Mouse (Mus musculus): Measurements from ENCODE around the gene Sidt1. TPM values are rescaled to one million over a fixed set of nuclear protein-coding genes. Genes with fewer than 3 reads are reported as not detected.

The Sidt1 gene
- polyA plus RNA-seq, 1 experiment from 2014 or later = 20.4 TPM

DNA sequence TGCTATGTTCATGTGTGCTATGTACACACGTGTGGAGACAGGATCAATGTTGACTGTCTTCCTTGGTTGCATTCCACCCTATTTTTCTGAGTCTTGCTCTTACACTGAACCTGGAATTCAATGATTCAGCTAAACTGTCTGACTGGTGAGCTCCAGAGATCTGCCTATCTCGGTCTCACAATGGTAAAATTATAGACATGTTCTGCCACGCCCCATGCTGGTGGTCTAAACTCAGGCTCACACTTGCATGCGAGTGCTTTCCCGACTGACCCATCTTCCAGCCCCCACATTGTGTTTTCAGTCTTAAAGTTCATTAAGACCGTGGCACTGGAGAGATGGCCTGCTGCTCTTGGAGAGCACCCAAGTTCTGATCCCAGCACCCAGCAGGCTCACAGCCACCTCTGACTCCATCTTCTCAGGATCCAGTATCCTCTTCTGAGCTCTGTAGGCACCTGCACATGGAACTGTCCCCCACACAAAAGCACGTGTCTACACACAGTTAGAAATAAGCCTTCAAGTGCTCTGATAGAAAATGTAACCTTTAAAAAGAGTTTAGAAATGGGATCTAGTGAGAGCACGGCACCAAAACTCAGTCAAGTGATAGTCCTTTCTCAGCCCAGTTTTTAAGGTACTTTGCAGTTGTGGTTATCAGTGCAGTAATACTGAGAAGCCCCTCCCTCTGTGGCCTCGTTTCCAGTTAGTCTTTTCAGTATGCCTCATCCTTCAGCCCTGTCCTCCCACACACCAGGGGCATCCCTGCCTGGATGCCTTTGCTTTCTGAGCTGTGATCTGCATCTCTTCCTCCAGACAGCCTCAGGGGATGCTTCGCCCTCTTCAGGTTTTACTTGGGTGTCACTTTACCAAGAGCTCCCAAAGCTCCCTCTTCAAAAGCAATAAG, 122.6 kb downstream of the Sidt1 start:
- Histone ChIP-seq H3K4me3 (ENCODE audit: low read length) (no peak overlapping the region), H3K27ac (ENCODE audit: low read depth, low read length) (no peak overlapping the region), H3K9me3 (ENCODE audit: control insufficient read depth, low read length) (no peaks in the 10 kb centered on the region), H3K27me3 (replicated peaks; ENCODE audit: control insufficient read depth, insufficient read depth, low read length) (no peaks in the 10 kb centered on the region), H3K9ac (ENCODE audit: low read depth, low read length) (no peak overlapping the region), H3K4me1 (ENCODE audit: control insufficient read depth, insufficient read depth, low read depth, low read length) (no peaks in the 10 kb centered on the region), H3K4me2 (ENCODE audit: low read length) (no peak overlapping the region), H3K36me3 (ENCODE audit: control insufficient read depth, insufficient read depth, low read length) (peaks cover 12% of the 10 kb centered on the region; the same call in 1 of the 2 replicates)
- 79% methylated on average over 10 of the region's 10 CpGs for WGBS
- no peak for ATAC-seq

DNA sequence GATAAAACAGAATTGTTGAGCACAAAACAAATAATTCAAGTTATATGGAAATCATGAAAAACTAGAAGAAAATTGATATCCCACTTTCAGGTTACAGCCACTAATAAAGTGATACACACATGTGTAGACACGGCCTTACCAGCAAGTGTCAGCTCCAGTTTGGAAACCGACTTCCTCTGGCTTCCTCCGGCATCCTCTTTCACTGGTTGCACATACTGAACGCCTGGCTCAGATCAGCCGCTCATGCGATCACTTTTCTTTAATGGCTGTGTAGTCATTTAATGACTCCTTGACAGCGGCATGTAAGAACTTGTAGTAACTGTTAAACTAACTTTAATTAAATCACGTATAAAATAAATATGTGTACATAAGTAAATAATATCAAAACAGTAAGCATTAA, 127.0 kb downstream of the Sidt1 start:
- no peaks in the 10 kb centered on the region for H3K27me3 ChIP-seq (replicated peaks; ENCODE audit: control insufficient read depth, insufficient read depth, low read length)
- H3K4me3 ChIP-seq (ENCODE audit: low read length) = no peak overlapping the region
- no peaks in the 10 kb centered on the region for H3K9me3 ChIP-seq (ENCODE audit: control insufficient read depth, low read length)
- H3K4me2 ChIP-seq (ENCODE audit: low read length) = no peak overlapping the region
- ATAC-seq = no peak
- H3K9ac ChIP-seq (ENCODE audit: low read depth, low read length) = no peak overlapping the region
- H3K27ac ChIP-seq (ENCODE audit: low read depth, low read length) = no peak overlapping the region
- 88% methylated on average over 8 of the region's 8 CpGs for WGBS
- H3K4me1 ChIP-seq (ENCODE audit: control insufficient read depth, insufficient read depth, low read depth, low read length) = no peaks in the 10 kb centered on the region
- H3K36me3 ChIP-seq (ENCODE audit: control insufficient read depth, insufficient read depth, low read length) = peaks cover 8% of the 10 kb centered on the region; the same call in 1 of the 2 replicates

DNA sequence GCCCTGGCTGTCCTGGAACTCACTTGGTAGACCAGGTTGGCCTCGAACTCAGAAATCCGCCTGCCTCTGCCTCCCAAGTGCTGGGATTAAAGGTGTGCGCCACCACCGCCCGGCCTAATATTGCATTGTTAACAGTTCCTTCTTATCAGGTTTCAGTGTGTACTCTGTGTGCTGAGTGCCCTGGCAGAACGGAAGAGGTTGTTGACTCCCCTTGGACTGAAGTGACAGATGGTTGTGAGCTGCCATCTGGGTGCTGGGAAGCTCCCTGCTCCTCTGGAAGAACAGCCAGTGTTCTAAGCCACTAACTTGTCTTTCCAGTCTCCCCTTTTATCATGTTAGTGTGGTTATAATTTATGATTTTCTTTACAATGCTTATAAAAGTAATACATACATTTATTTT, 128.7 kb downstream of the Sidt1 start:
- H3K27ac ChIP-seq (ENCODE audit: low read depth, low read length) = no peak overlapping the region
- ATAC-seq = no peak
- H3K4me2 ChIP-seq (ENCODE audit: low read length) = no peak overlapping the region
- H3K9ac ChIP-seq (ENCODE audit: low read depth, low read length) = no peak overlapping the region
- 86% methylated on average over 6 of the region's 6 CpGs for WGBS
- H3K27me3 ChIP-seq (replicated peaks; ENCODE audit: control insufficient read depth, insufficient read depth, low read length) = no peaks in the 10 kb centered on the region
- peaks cover 8% of the 10 kb centered on the region; the same call in 1 of the 2 replicates for H3K36me3 ChIP-seq (ENCODE audit: control insufficient read depth, insufficient read depth, low read length)
- H3K9me3 ChIP-seq (ENCODE audit: control insufficient read depth, low read length) = no peaks in the 10 kb centered on the region
- no peak overlapping the region for H3K4me3 ChIP-seq (ENCODE audit: low read length)
- no peaks in the 10 kb centered on the region for H3K4me1 ChIP-seq (ENCODE audit: control insufficient read depth, insufficient read depth, low read depth, low read length)

DNA sequence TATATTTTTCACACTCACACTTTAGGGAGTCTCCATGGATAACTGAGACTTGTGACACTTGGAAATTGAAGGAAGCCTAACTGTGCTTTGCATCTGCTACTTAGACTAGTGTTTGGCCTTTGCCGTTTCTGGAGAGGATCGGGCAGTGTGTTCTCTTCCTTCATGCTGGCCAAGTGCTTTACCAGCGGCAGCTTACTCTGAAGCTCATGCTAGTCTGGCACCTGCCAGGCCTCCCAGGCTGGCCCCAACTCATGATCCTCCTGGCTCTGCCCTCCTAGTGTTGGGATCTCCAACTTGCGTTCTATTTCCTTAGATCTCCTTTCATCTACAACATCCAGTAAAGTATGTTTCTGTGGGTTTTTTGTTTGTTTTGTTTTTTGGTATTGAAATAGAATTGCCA, 132.8 kb downstream of the Sidt1 start:
- Histone ChIP-seq H3K4me3 (ENCODE audit: low read length) (no peak overlapping the region), H3K9me3 (ENCODE audit: control insufficient read depth, low read length) (no peaks in the 10 kb centered on the region), H3K4me2 (ENCODE audit: low read length) (no peak overlapping the region), H3K36me3 (ENCODE audit: control insufficient read depth, insufficient read depth, low read length) (peaks cover 8% of the 10 kb centered on the region; the same call in 1 of the 2 replicates), H3K27ac (ENCODE audit: low read depth, low read length) (no peak overlapping the region), H3K27me3 (replicated peaks; ENCODE audit: control insufficient read depth, insufficient read depth, low read length) (no peaks in the 10 kb centered on the region), H3K9ac (ENCODE audit: low read depth, low read length) (no peak overlapping the region), H3K4me1 (ENCODE audit: control insufficient read depth, insufficient read depth, low read depth, low read length) (no peaks in the 10 kb centered on the region)
- WGBS = 93% methylated on average over 4 of the region's 4 CpGs
- ATAC-seq = no peak

DNA sequence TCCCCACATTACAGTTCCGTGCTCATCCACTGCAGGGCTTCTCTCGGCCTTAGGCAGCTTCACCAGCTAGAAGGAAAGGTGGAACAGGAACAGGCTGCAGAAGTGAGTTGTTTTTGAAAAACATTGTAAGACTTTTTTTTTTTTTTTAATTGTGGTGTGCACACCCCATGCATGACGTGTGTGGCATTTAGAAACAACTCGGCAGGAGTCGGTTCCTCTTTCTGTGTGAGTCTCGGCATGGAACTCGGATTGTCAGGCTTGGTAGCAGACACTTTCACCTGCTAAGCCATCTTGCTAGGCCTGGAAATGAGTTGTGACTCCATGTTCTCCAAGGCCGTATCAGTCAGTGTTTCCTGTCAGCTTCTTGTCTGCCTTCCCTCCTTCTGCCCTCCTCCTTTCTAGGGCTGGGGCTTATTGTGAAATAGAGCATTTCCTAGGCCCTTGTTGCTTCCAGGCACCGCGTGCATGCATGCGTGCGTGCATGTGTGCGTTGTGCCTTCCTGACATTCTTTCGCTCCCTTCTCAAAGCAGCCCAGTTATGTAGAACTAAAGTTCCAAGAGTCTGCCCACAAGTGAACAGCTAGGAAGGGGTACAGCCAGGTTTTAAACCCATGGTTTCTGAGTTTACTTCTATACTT, 133.8 kb downstream of the Sidt1 start:
- WGBS = 91% methylated on average over 14 of the region's 14 CpGs
- no peaks in the 10 kb centered on the region for H3K4me1 ChIP-seq (ENCODE audit: control insufficient read depth, insufficient read depth, low read depth, low read length)

DNA sequence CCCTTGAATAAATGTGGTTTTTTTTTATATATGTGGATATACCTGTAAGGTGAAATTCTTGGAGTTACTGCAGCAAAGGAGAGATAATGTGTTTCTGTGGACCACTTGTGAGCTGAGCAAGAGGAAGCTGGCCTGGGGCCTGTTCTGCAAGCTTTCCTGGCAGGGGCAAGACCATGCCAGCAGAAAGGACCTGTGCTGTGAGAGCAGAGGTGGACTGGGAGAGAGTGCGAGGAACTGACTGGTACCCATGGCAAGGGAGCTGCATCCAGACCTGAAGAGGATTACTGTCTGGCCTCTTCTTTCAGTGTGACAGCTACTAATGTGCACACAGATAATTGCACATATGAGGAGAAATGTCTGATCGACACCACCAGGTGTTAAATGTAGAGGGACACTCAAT, 142.0 kb downstream of the Sidt1 start:
- 96% methylated on average over 2 of the region's 2 CpGs for WGBS
- Histone ChIP-seq H3K9me3 (ENCODE audit: control insufficient read depth, low read length) (no peaks in the 10 kb centered on the region), H3K36me3 (ENCODE audit: control insufficient read depth, insufficient read depth, low read length) (no peaks in the 10 kb centered on the region), H3K4me3 (ENCODE audit: low read length) (no peak overlapping the region), H3K4me1 (ENCODE audit: control insufficient read depth, insufficient read depth, low read depth, low read length) (no peaks in the 10 kb centered on the region), H3K4me2 (ENCODE audit: low read length) (no peak overlapping the region), H3K27me3 (replicated peaks; ENCODE audit: control insufficient read depth, insufficient read depth, low read length) (no peaks in the 10 kb centered on the region), H3K27ac (ENCODE audit: low read depth, low read length) (no peak overlapping the region), H3K9ac (ENCODE audit: low read depth, low read length) (no peak overlapping the region)
- ATAC-seq = no peak

More for the DNA sequence above, 133.8 kb downstream of the Sidt1 start:
- no peak overlapping the region for H3K27ac ChIP-seq (ENCODE audit: low read depth, low read length)
- no peak overlapping the region for H3K4me2 ChIP-seq (ENCODE audit: low read length)
- no peaks in the 10 kb centered on the region for H3K9me3 ChIP-seq (ENCODE audit: control insufficient read depth, low read length)
- H3K27me3 ChIP-seq (replicated peaks; ENCODE audit: control insufficient read depth, insufficient read depth, low read length) = no peaks in the 10 kb centered on the region
- no peak overlapping the region for H3K4me3 ChIP-seq (ENCODE audit: low read length)
- H3K9ac ChIP-seq (ENCODE audit: low read depth, low read length) = no peak overlapping the region
- H3K36me3 ChIP-seq (ENCODE audit: control insufficient read depth, insufficient read depth, low read length) = peaks cover 8% of the 10 kb centered on the region; the same call in 1 of the 2 replicates
- ATAC-seq = no peak

Other genes starting within 250 kb of the Sidt1 start
- 155 TPM in 2 replicates for gene Atp6v1a, start 193.5 kb downstream of the Sidt1 start, polyA plus RNA-seq (2015; fragmentation: Nextera tagmentation; extraction: Ambion mirVana)
- 58.6 and 64.5 TPM in 2 replicates for gene Naa50, start 193.4 kb downstream of the Sidt1 start, polyA plus RNA-seq (2015; fragmentation: Nextera tagmentation; extraction: Ambion mirVana)
- gene Usf3, start 159.9 kb downstream of the Sidt1 start, polyA plus RNA-seq (2015; fragmentation: Nextera tagmentation; extraction: Ambion mirVana) = 1.9 and 2.1 TPM in 2 replicates
- gene Spice1, start 13.9 kb upstream of the Sidt1 start, polyA plus RNA-seq (2015; fragmentation: Nextera tagmentation; extraction: Ambion mirVana) = 12.7 and 18.4 TPM in 2 replicates
- gene Cfap44, start 61.6 kb upstream of the Sidt1 start, polyA plus RNA-seq (2015; fragmentation: Nextera tagmentation; extraction: Ambion mirVana) = 5.1 TPM in 2 replicates
- 12.1 and 16.4 TPM in 2 replicates for gene Boc, start 225.7 kb upstream of the Sidt1 start, polyA plus RNA-seq (2015; fragmentation: Nextera tagmentation; extraction: Ambion mirVana)